Mouse (Mus musculus) C2C12 (cell line): ENCODE results near the gene Gm29609. TPM values are rescaled to one million over a fixed set of nuclear protein-coding genes. Genes with fewer than 3 reads are reported as not detected.
A peak's percentile ranks its signal among the peaks of the same experiment; 100 is the strongest.

ENCODE experiments used
- H3K27me3 ChIP-seq: one replicate; pipeline ENCODE4 v1.6.1; 2011; ENCODE audit not compliant: control insufficient read depth, insufficient read depth, insufficient read length
- H3K36me3 ChIP-seq: one replicate; pipeline ENCODE4 v1.6.1; 2011; ENCODE audit not compliant: control insufficient read depth, insufficient read depth
- H3K4me3 ChIP-seq: one replicate; pipeline ENCODE4 v1.5.1; 2011; ENCODE audit warnings: mild to moderate bottlenecking, control low read depth; ENCODE audit not compliant: poor library complexity, insufficient read depth, severe bottlenecking
- H3K79me2 ChIP-seq: one replicate; pipeline ENCODE4 v1.6.1; 2011; ENCODE audit not compliant: control insufficient read depth, insufficient read depth
- H3K79me3 ChIP-seq: one replicate; pipeline ENCODE4 v1.6.1; 2011; ENCODE audit warnings: low read depth, control low read depth
- H3ac ChIP-seq: one replicate; pipeline ENCODE3; 2011; ENCODE audit warnings: low read depth; ENCODE audit not compliant: control insufficient read depth, insufficient read length
- CEBPB ChIP-seq: IDR thresholded peaks from one replicate; pipeline ENCODE4 v1.6.1; 2011; ENCODE audit warnings: low read depth, mild to moderate bottlenecking, control low read depth, moderate library complexity
- CTCF ChIP-seq: IDR thresholded peaks from one replicate; pipeline ENCODE4 v1.5.1; 2011; ENCODE audit not compliant: control insufficient read depth, insufficient read depth, insufficient read length
- FOSL1 ChIP-seq: IDR thresholded peaks from one replicate; pipeline ENCODE4 v1.8.0; 2011; ENCODE audit warnings: mild to moderate bottlenecking, low read length; ENCODE audit not compliant: poor library complexity, insufficient read depth, severe bottlenecking
- MAX ChIP-seq: IDR thresholded peaks from one replicate; pipeline ENCODE4 v1.6.1; 2011; ENCODE audit warnings: mild to moderate bottlenecking, control low read depth
- MYOD1 ChIP-seq: IDR thresholded peaks from one replicate; pipeline ENCODE4 v1.6.1; 2011; ENCODE audit warnings: low read depth; ENCODE audit not compliant: control insufficient read depth, insufficient read length
- MYOG ChIP-seq: IDR thresholded peaks from one replicate; pipeline ENCODE4 v1.6.1; 2011; ENCODE audit not compliant: control insufficient read depth, insufficient read length; ENCODE audit errors: extremely low read depth
- USF1 ChIP-seq: IDR thresholded peaks from one replicate; pipeline ENCODE4 v1.6.1; 2011; ENCODE audit warnings: low read depth, mild to moderate bottlenecking, control low read depth, moderate library complexity
- polyA plus RNA-seq: library from polyadenylated mRNA; unstranded; fragments of >200 nt; fragmentation: generic; extraction: Trizol; gene quantifications from one replicate; pipeline ENCODE4 v1.2.1, GENCODE M21; 2012; ENCODE audit warnings: missing spikeins

Gm29609 gene
- polyA plus RNA-seq, 1 experiment, result 2.9 TPM

- peaks cover 50% of the 10 kb centered on the region for H3K79me2 ChIP-seq
- peaks cover 7% of the 10 kb centered on the region for H3K36me3 ChIP-seq
Measured at GRCm38 (mm10) chr5:31181183-31181770, 1.6 kb upstream of the Gm29609 start.

GRCm38 (mm10) chr5:31179301-31179765 is 378 bp downstream of the Gm29609 start:
- TF ChIP-seq CEBPB, result no peak
- TF ChIP-seq MYOG, result no peak
- no peak for TF ChIP-seq MAX
- no peak for TF ChIP-seq MYOD1

More at GRCm38 (mm10) chr5:31181183-31181770, 1.6 kb upstream of the Gm29609 start:
- Histone ChIP-seq H3ac (no peak overlapping the region), H3K79me3 (peaks cover 42% of the 10 kb centered on the region), H3K27me3 (no peaks in the 10 kb centered on the region), H3K4me3 (no peak overlapping the region)
- TF ChIP-seq CEBPB (no peak), MAX (no peak), USF1 (no peak), MYOG (no peak), FOSL1 (no peak), CTCF (no peak), MYOD1 (no peak)

DNA sequence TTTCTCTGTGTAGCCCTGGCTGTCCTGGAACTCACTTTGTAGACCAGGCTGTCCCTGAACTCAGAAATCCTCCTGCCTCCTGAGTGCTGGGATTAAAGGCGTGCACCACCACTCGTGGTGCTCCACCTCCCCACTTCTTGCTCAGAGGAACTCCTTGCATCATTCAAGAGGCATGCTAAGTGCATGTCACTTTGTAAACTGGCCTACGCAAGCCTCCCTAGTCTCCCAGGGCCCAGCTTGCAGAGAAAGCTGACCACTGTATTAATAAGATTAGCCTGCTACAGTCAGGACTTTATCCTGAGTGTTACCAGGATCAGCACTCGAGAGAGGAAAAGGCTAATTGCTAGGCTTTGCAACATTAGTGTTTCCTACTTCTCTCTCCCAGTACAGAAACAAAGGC is 11.1 kb downstream of the Gm29609 start:
- TF ChIP-seq MYOD1 (no peak), FOSL1 (no peak), MYOG (no peak), CTCF (no peak)
- Histone ChIP-seq H3K36me3 (peaks cover 93% of the 10 kb centered on the region), H3K27me3 (no peaks in the 10 kb centered on the region), H3K79me3 (no peaks in the 10 kb centered on the region), H3ac (no peak overlapping the region), H3K79me2 (peaks cover under 1% of the 10 kb centered on the region), H3K4me3 (no peak overlapping the region)

More at GRCm38 (mm10) chr5:31179301-31179765, 378 bp downstream of the Gm29609 start:
- H3K27me3 ChIP-seq, result no peaks in the 10 kb centered on the region
- peaks cover 69% of the 10 kb centered on the region for H3K79me2 ChIP-seq
- peaks cover 60% of the 10 kb centered on the region for H3K79me3 ChIP-seq
- peak overlapping the region; percentile 98 for H3K4me3 ChIP-seq
- peak overlapping the region; percentile 67 for H3ac ChIP-seq
- peaks cover 17% of the 10 kb centered on the region for H3K36me3 ChIP-seq

- Histone ChIP-seq H3K79me3 (no peaks in the 10 kb centered on the region), H3K27me3 (no peaks in the 10 kb centered on the region), H3ac (no peak overlapping the region), H3K36me3 (peaks cover 93% of the 10 kb centered on the region), H3K4me3 (no peak overlapping the region), H3K79me2 (no peaks in the 10 kb centered on the region)
- TF ChIP-seq CEBPB (no peak), CTCF (no peak), USF1 (no peak), MYOD1 (no peak)
Measured at GRCm38 (mm10) chr5:31164878-31165277, 14.8 kb downstream of the Gm29609 start.

DNA sequence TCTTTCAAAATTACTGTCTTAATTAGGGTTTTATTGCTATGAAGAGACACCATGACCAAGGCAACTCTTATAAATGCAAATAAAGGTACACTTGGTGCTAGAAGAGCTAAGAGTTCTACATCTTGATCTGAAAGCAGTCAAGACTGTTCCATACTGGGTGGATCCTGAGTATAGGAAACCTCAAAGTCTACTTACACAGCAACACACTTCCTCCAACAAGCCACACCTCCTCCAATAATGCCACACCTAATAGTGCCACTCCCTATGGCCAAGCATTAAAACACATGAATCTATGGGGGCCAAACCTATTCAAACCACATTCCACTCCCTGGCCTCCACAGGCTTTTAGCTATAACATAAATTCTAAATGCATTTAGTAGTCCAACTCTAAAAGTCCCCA is 17.2 kb downstream of the Gm29609 start:
- TF ChIP-seq MYOG (no peak), MAX (no peak), CTCF (no peak), USF1 (no peak), MYOD1 (no peak), FOSL1 (no peak), CEBPB (no peak)
- H3K36me3 ChIP-seq, result peaks cover 96% of the 10 kb centered on the region
- no peak overlapping the region for H3K4me3 ChIP-seq
- no peaks in the 10 kb centered on the region for H3K79me2 ChIP-seq
- no peaks in the 10 kb centered on the region for H3K79me3 ChIP-seq
- H3K27me3 ChIP-seq, result no peaks in the 10 kb centered on the region
- H3ac ChIP-seq, result no peak overlapping the region

GRCm38 (mm10) chr5:31154152-31154553 is 25.6 kb downstream of the Gm29609 start, which contains the start of gene Mpv17:
Gene Mpv17 (minus strand): TSS chr5:31154251.
- peak; percentile 95 for TF ChIP-seq USF1
- TF ChIP-seq FOSL1, result no peak
- TF ChIP-seq MYOD1, result no peak
- Histone ChIP-seq H3K27me3 (no peaks in the 10 kb centered on the region), H3K4me3 (peak within 1 kb of the TSS; percentile 27), H3K36me3 (peaks cover 46% of the 10 kb centered on the region), H3K79me2 (no peaks in the 10 kb centered on the region), H3ac (peak within 1 kb of the TSS; percentile 63), H3K79me3 (no peaks in the 10 kb centered on the region)
